Mouse (Mus musculus) embryonic facial prominence, embryonic 15.5 days (tissue): Measurements from ENCODE around the gene Ap2s1. TPM values are rescaled to one million over a fixed set of nuclear protein-coding genes. Genes with fewer than 3 reads are reported as not detected.

Source experiments
- polyA plus RNA-seq: library from polyadenylated mRNA; unstranded; fragments of >200 nt; fragmentation: Nextera tagmentation; extraction: Ambion mirVana; gene quantifications from 2 replicates; pipeline ENCODE4 v1.2.1, GENCODE M21; 2015

The Ap2s1 gene
- polyA plus RNA-seq, 1 experiment from 2014 or later, result 273 TPM

Other genes starting within 250 kb of the Ap2s1 start
- gene Arhgap35, start 123.4 kb upstream of the Ap2s1 start, polyA plus RNA-seq, result 16.8 and 17.2 TPM in 2 replicates
- gene Ceacam15, start 62.7 kb upstream of the Ap2s1 start, polyA plus RNA-seq, result not detected in 2 replicates
- gene Ceacam9, start 16.5 kb upstream of the Ap2s1 start, polyA plus RNA-seq, result not detected in 2 replicates
- 34.5 and 35.5 TPM in 2 replicates for gene Slc1a5, start 42.9 kb downstream of the Ap2s1 start, polyA plus RNA-seq
- gene Strn4, start 77.5 kb downstream of the Ap2s1 start, polyA plus RNA-seq, result 108 and 114 TPM in 2 replicates
- 27.8 and 30.3 TPM in 2 replicates for gene Fkrp, start 78.3 kb downstream of the Ap2s1 start, polyA plus RNA-seq
- gene Prkd2, start 104.5 kb downstream of the Ap2s1 start, polyA plus RNA-seq, result 22.1 and 23.0 TPM in 2 replicates
- gene Dact3, start 136.9 kb downstream of the Ap2s1 start, polyA plus RNA-seq, result 5.4 and 6.3 TPM in 2 replicates
- 27.8 and 36.3 TPM in 2 replicates for gene Gng8, start 153.4 kb downstream of the Ap2s1 start, polyA plus RNA-seq
- gene Ptgir, start 168.1 kb downstream of the Ap2s1 start, polyA plus RNA-seq, result 2.5 and 3.1 TPM in 2 replicates
- 117 and 138 TPM in 2 replicates for gene Calm3, start 185.7 kb downstream of the Ap2s1 start, polyA plus RNA-seq
- gene Pnmal2, start 206.3 kb downstream of the Ap2s1 start, polyA plus RNA-seq, result 22.4 and 26.0 TPM in 2 replicates
- 1.8 and 2.9 TPM in 2 replicates for gene Pnmal1, start 221.3 kb downstream of the Ap2s1 start, polyA plus RNA-seq
- gene Gm42372, start 244.7 kb downstream of the Ap2s1 start, polyA plus RNA-seq, result 0.28 and 0.32 TPM in 2 replicates